Mouse (Mus musculus) adipose tissue, adult 10 weeks (tissue): ENCODE results near the gene Olfr843. TPM values are rescaled to one million over a fixed set of nuclear protein-coding genes. Genes with fewer than 3 reads are reported as not detected.

ENCODE experiments used
- polyA plus RNA-seq: library from polyadenylated mRNA; stranded (reverse); fragments of 350-450 nt; fragmentation: Illumina TruSeq; extraction: RNeasy Lipid Tissue Mini Kit (QIAGEN cat#74804); gene quantifications from one replicate; pipeline ENCODE4 v1.2.3, GENCODE M21; 2014; ENCODE audit warnings: low read depth, low replicate concordance

Olfr843 gene
- not detected for polyA plus RNA-seq

DNA sequence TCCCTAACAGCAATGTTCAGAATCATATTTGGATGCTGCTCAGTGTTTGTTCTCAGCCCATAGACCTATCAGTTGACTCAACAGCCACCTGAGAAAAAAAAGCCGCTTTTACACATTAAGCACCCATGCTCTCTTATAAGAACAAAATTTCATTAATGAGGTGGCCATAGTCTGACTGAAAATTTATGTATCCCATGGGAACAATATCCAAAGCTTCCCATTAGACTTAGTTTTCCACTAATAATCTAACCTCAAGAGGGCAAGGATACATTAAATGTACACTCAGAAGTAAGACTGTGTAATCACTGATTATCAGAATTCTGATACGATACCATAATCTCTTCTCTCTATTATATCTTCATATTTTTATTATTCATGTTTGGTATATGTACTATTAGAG is at the start of gene Olfr843:
Gene Olfr843, minus strand, starts transcription at position 101 of the 400 bp plus-strand sequence.

Other genes with a start within 250 kb of the Olfr843 start
- not detected for gene Olfr835, start 219.3 kb downstream of the Olfr843 start, polyA plus RNA-seq
- not detected for gene Olfr836, start 131.6 kb downstream of the Olfr843 start, polyA plus RNA-seq
- not detected for gene Olfr837, start 115.7 kb downstream of the Olfr843 start, polyA plus RNA-seq
- not detected for gene Olfr839-ps1, start 74.7 kb downstream of the Olfr843 start, polyA plus RNA-seq
- gene Olfr844, start 64.4 kb upstream of the Olfr843 start, polyA plus RNA-seq, result not detected
- gene Olfr845, start 84.5 kb upstream of the Olfr843 start, polyA plus RNA-seq, result not detected
- gene Olfr846, start 112.0 kb upstream of the Olfr843 start, polyA plus RNA-seq, result not detected
- not detected for gene Olfr847, start 126.7 kb upstream of the Olfr843 start, polyA plus RNA-seq
- gene Olfr849, start 188.3 kb upstream of the Olfr843 start, polyA plus RNA-seq, result not detected
- not detected for gene Olfr850, start 226.3 kb upstream of the Olfr843 start, polyA plus RNA-seq
- not detected for gene Olfr851, start 241.3 kb upstream of the Olfr843 start, polyA plus RNA-seq